Mouse (Mus musculus) heart, adult 2 months (tissue): ENCODE results near the gene Car8.

Source experiments
- CTCF ChIP-seq: fragments of 200-600 bp; IDR thresholded peaks from 2 replicates; pipeline ENCODE4 v1.8.1; 2022; ENCODE audit warnings: antibody characterized with exemption, mild to moderate bottlenecking, moderate library complexity
- EP300 ChIP-seq: fragments of 200-500 bp; IDR thresholded peaks from 2 replicates; pipeline ENCODE4 v1.6.1; 2011; ENCODE audit warnings: low read depth, low read length, control low read depth; ENCODE audit not compliant: insufficient read depth
- POLR2A ChIP-seq: fragments of 200-500 bp; IDR thresholded peaks from 2 replicates; pipeline ENCODE4 v1.6.1; 2011; ENCODE audit warnings: mild to moderate bottlenecking, low read depth, low read length, control low read depth; ENCODE audit not compliant: insufficient read depth

GRCm38 (mm10) chr4:8098084-8098483 is 140.8 kb downstream of the Car8 start:
- TF ChIP-seq CTCF = no peak
- TF ChIP-seq POLR2A = no peak
- TF ChIP-seq EP300 = no peak
